Mouse (Mus musculus) skeletal muscle tissue, adult 2 months (tissue): ENCODE measurements around the gene Rlim.

Experiments used
- DNase-seq: peaks from one replicate; pipeline ENCODE4 v3.0.0-alpha.2; 2012; ENCODE audit warnings: low read depth, low spot score

Gene Rlim

GRCm38 (mm10) chrX:103981169-103981689, at the start of gene Rlim:
Gene Rlim (minus strand): TSS chrX:103981284.
- peak; percentile 91 for DNase-seq

- no peak for DNase-seq
These were observed 36.1 kb upstream of the Rlim start for GRCm38 (mm10) chrX:104017196-104017595.

GRCm38 (mm10) chrX:104015048-104015447, 34.0 kb upstream of the Rlim start:
- DNase-seq: no peak

- DNase-seq: no peak
These were observed 32.3 kb upstream of the Rlim start for GRCm38 (mm10) chrX:104013318-104013811.

- DNase-seq: no peak
These were observed 13.7 kb upstream of the Rlim start for GRCm38 (mm10) chrX:103994741-103995140.

GRCm38 (mm10) chrX:103993864-103994263, 12.8 kb upstream of the Rlim start:
- no peak for DNase-seq

- DNase-seq: no peak
These were observed 10.6 kb upstream of the Rlim start for GRCm38 (mm10) chrX:103991702-103992101.

GRCm38 (mm10) chrX:103990392-103990791, 9.3 kb upstream of the Rlim start:
- no peak for DNase-seq

- DNase-seq: no peak
These were observed 6.3 kb upstream of the Rlim start for GRCm38 (mm10) chrX:103987215-103987964.

GRCm38 (mm10) chrX:103986159-103986558, 5.1 kb upstream of the Rlim start:
- no peak for DNase-seq

GRCm38 (mm10) chrX:103984992-103985391, 3.9 kb upstream of the Rlim start:
- no peak for DNase-seq

GRCm38 (mm10) chrX:103981806-103982205, 722 bp upstream of the Rlim start:
- no peak for DNase-seq

GRCm38 (mm10) chrX:103980590-103981168, 405 bp downstream of the Rlim start:
- DNase-seq: no peak

- no peak for DNase-seq
These were observed 1.0 kb downstream of the Rlim start for GRCm38 (mm10) chrX:103980036-103980435.

GRCm38 (mm10) chrX:103939701-103940100, 41.4 kb downstream of the Rlim start:
- DNase-seq: no peak

- no peak for DNase-seq
These were observed 43.8 kb downstream of the Rlim start for GRCm38 (mm10) chrX:103937333-103937732.

- DNase-seq: no peak
These were observed 58.6 kb downstream of the Rlim start for GRCm38 (mm10) chrX:103922436-103922835.

- no peak for DNase-seq
These were observed 62.1 kb downstream of the Rlim start for GRCm38 (mm10) chrX:103918954-103919353.

GRCm38 (mm10) chrX:103914790-103915189, 66.3 kb downstream of the Rlim start:
- DNase-seq: no peak
